Mouse (Mus musculus) stomach, postnatal 0 days (tissue): Measurements from ENCODE around the gene Derl3. TPM values are rescaled to one million over a fixed set of nuclear protein-coding genes. Genes with fewer than 3 reads are reported as not detected.

Experiments used
- ATAC-seq: fragments of 200-750 bp; cut with Nextera tagmentation; 2 replicates; pipeline ENCODE4 v1.8.0; 2017; ENCODE audit not compliant: low FRiP score, low TSS enrichment
- DNase-seq: peaks from one replicate; pipeline ENCODE4 v3.0.0-alpha.2; 2016; ENCODE audit warnings: low spot score
- H3K27ac ChIP-seq: fragments of 300-500 bp; sonication (generic); replicated peaks from 2 replicates; pipeline ENCODE4 v1.5.1; 2014; ENCODE audit warnings: mild to moderate bottlenecking, control low read depth
- H3K27me3 ChIP-seq: fragments of 300-500 bp; sonication (generic); 2 replicates; pipeline ENCODE4 v1.6.1; 2014; ENCODE audit warnings: low read length; ENCODE audit not compliant: control insufficient read depth, insufficient read depth
- H3K36me3 ChIP-seq: fragments of 300-500 bp; sonication (generic); 2 replicates; pipeline ENCODE4 v1.6.1; 2014; ENCODE audit warnings: low read length, mixed read lengths; ENCODE audit not compliant: control insufficient read depth, insufficient read depth
- H3K4me1 ChIP-seq: fragments of 300-500 bp; sonication (generic); replicated peaks from 2 replicates; pipeline ENCODE4 v1.6.1; 2014; ENCODE audit warnings: antibody characterized with exemption; ENCODE audit not compliant: control insufficient read depth, insufficient read depth
- H3K4me2 ChIP-seq: fragments of 300-500 bp; sonication (generic); replicated peaks from 2 replicates; pipeline ENCODE4 v1.6.1; 2014; ENCODE audit warnings: low read depth, mild to moderate bottlenecking, control low read depth, moderate library complexity
- H3K4me3 ChIP-seq: fragments of 300-500 bp; sonication (generic); 2 replicates; pipeline ENCODE4 v1.5.1; 2014; ENCODE audit warnings: low read depth, low read length, control low read depth
- H3K9ac ChIP-seq: fragments of 300-500 bp; sonication (generic); 2 replicates; pipeline ENCODE4 v1.6.1; 2014; ENCODE audit warnings: mild to moderate bottlenecking, low read length, control low read depth, mixed read lengths
- H3K9me3 ChIP-seq: fragments of 300-500 bp; sonication (generic); 2 replicates; pipeline ENCODE4 v1.6.1; 2016; ENCODE audit warnings: low read length; ENCODE audit not compliant: control insufficient read depth
- CTCF ChIP-seq: IDR thresholded peaks from 2 replicates; pipeline ENCODE4 v1.5.1; 2016; ENCODE audit warnings: antibody characterized with exemption, low read depth, mild to moderate bottlenecking, moderate library complexity
- EP300 ChIP-seq: optimal IDR thresholded peaks from 2 replicates; pipeline ENCODE3; 2016; ENCODE audit warnings: antibody characterized with exemption
- WGBS: fragments of 180-500 bp; shearing (Covaris S2); extraction: QIAGEN DNeasy Blood & Tissue Kit; methylation state at CpG from one replicate; pipeline ENCODE4 v1.1.7; 2014; 5-methylcytosine and 5-hydroxymethylcytosine counted together
- polyA plus RNA-seq: library from polyadenylated mRNA; unstranded; fragments of >200 nt; fragmentation: Nextera tagmentation; extraction: Ambion mirVana; gene quantifications from 2 replicates; pipeline ENCODE4 v1.2.1, GENCODE M21; 2015

Derl3 gene
- polyA plus RNA-seq, 1 experiment from 2014 or later, result 23.6 TPM

- H3K36me3 ChIP-seq, result no peaks in the 10 kb centered on the region
- peaks cover 4% of the 10 kb centered on the region; the same call in 1 of the 2 replicates for H3K4me1 ChIP-seq
- 75% methylated on average over 9 of the region's 9 CpGs for WGBS
- H3K9ac ChIP-seq, result no peak overlapping the region
- TF ChIP-seq CTCF (no peak), EP300 (no peak)
- H3K4me3 ChIP-seq, result no peak overlapping the region
- DNase-seq (no peak), ATAC-seq (no peak)
- no peak overlapping the region for H3K4me2 ChIP-seq
- no peaks in the 10 kb centered on the region for H3K9me3 ChIP-seq
- no peaks in the 10 kb centered on the region for H3K27me3 ChIP-seq
- H3K27ac ChIP-seq, result no peak overlapping the region
Observed at GRCm38 (mm10) chr10:75941042-75941824, 48.0 kb downstream of the Derl3 start.

GRCm38 (mm10) chr10:75942736-75943477 is 49.7 kb downstream of the Derl3 start, which contains the start of gene Vpreb3:
Gene Vpreb3, plus strand, starts transcription at chr10:75943057.
- no peaks in the 10 kb centered on the region for H3K9me3 ChIP-seq
- H3K27me3 ChIP-seq, result no peaks in the 10 kb centered on the region
- H3K4me2 ChIP-seq, result no peak within 1 kb of the TSS
- TF ChIP-seq EP300 (no peak), CTCF (no peak)
- H3K4me3 ChIP-seq, result no peak within 1 kb of the TSS
- no peak within 1 kb of the TSS for H3K27ac ChIP-seq
- H3K9ac ChIP-seq, result no peak within 1 kb of the TSS
- no peaks in the 10 kb centered on the region for H3K4me1 ChIP-seq
- no peaks in the 10 kb centered on the region for H3K36me3 ChIP-seq
- DNase-seq (no peak), ATAC-seq (no peak)
- WGBS, result 74% methylated on average over 15 of the region's 15 CpGs

DNA sequence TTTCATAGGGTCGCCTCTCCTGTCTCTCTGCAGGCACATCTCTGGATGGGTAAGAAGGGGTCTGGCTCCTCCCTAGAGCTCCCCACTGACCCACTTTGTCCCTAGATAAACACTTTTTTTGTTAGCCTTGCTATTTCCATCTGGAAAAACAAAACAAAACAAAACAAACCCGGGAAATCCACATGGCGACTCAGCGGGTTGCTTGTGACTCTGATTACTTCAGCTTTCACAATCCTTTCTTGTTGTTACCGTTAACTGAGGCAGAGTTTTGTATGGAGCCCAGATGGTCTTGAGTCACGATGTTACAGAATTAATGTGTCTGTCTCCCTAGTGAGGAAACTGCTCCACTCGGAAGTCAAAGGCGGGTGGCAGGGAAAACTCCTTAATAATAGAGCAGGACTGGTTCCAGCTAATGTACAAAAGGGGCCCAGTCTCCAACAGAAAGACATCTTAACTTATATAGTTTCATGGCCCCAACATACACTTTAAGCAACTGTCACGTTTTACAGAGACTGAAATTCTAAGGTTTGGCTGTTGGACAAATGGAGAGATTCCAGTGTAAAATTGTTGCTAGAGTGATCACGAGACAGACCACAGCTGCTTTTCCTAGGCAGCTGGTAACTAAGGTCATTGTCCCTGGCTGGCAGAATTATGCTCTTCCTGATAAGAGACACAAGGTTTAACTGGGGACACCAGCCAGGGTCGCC is 51.0 kb downstream of the Derl3 start:
- 28% methylated on average over 11 of the region's 11 CpGs for WGBS
- 0 out of 2 replicates have a peak overlapping the region, but pooled peaks have one; percentile 8 for H3K27ac ChIP-seq
- H3K4me1 ChIP-seq, result no peaks in the 10 kb centered on the region
- no peak overlapping the region for H3K9ac ChIP-seq
- ATAC-seq, result no peak; the same call in 1 of the 2 replicates
- H3K36me3 ChIP-seq, result no peaks in the 10 kb centered on the region
- no peaks in the 10 kb centered on the region for H3K9me3 ChIP-seq
- no peak overlapping the region for H3K4me2 ChIP-seq
- no peak for DNase-seq
- H3K27me3 ChIP-seq, result no peaks in the 10 kb centered on the region
- H3K4me3 ChIP-seq, result no peak overlapping the region
- TF ChIP-seq EP300 (no peak), CTCF (no peak)

- ATAC-seq, result no peak
- TF ChIP-seq EP300 (no peak), CTCF (no peak)
- no peak for DNase-seq
- H3K4me1 ChIP-seq, result no peaks in the 10 kb centered on the region
- no peak overlapping the region for H3K4me3 ChIP-seq
- H3K4me2 ChIP-seq, result no peak overlapping the region
- no peaks in the 10 kb centered on the region for H3K27me3 ChIP-seq
- no peak overlapping the region for H3K9ac ChIP-seq
- no peaks in the 10 kb centered on the region for H3K36me3 ChIP-seq
- H3K27ac ChIP-seq, result no peak overlapping the region
- 93% methylated on average over 7 of the region's 7 CpGs for WGBS
- H3K9me3 ChIP-seq, result no peaks in the 10 kb centered on the region
Observed at GRCm38 (mm10) chr10:75945213-75945612, 52.0 kb downstream of the Derl3 start.

Other genes starting within 250 kb of the Derl3 start
- 12.2 and 14.1 TPM in 2 replicates for gene Susd2, start 249.4 kb upstream of the Derl3 start, polyA plus RNA-seq
- gene Cabin1, start 129.1 kb upstream of the Derl3 start, polyA plus RNA-seq, result 13.9 and 14.7 TPM in 2 replicates
- 64.1 and 68.4 TPM in 2 replicates for gene Ddt, start 120.0 kb upstream of the Derl3 start, polyA plus RNA-seq
- 0.16 and 0.64 TPM in 2 replicates for gene Gm20441, start 112.5 kb upstream of the Derl3 start, polyA plus RNA-seq
- 72.6 and 77.8 TPM in 2 replicates for gene Gstt3, start 112.0 kb upstream of the Derl3 start, polyA plus RNA-seq
- gene Gstt1, start 94.8 kb upstream of the Derl3 start, polyA plus RNA-seq, result 16.1 and 19.7 TPM in 2 replicates
- gene Gstt4, start 70.9 kb upstream of the Derl3 start, polyA plus RNA-seq, result not detected in 2 replicates
- 77.4 and 81.0 TPM in 2 replicates for gene Gstt2, start 56.0 kb upstream of the Derl3 start, polyA plus RNA-seq
- 805 and 984 TPM in 2 replicates for gene Mif, start 33.2 kb upstream of the Derl3 start, polyA plus RNA-seq
- gene Smarcb1, start 28.2 kb downstream of the Derl3 start, polyA plus RNA-seq, result 81.9 and 82.8 TPM in 2 replicates
- gene Chchd10, start 39.7 kb downstream of the Derl3 start, polyA plus RNA-seq, result 232 and 235 TPM in 2 replicates
- gene Mmp11, start 43.1 kb downstream of the Derl3 start, polyA plus RNA-seq, result 9.9 and 14.6 TPM in 2 replicates
- gene Gm867, start 47.3 kb downstream of the Derl3 start, polyA plus RNA-seq, result 0.22 TPM in 1 of 2 replicates, not detected in the other
- gene Vpreb3, start 49.6 kb downstream of the Derl3 start, polyA plus RNA-seq, result 0.16 and 0.22 TPM in 2 replicates
- gene Gm5134, start 61.1 kb downstream of the Derl3 start, polyA plus RNA-seq, result not detected in 2 replicates
- gene Zfp280b, start 139.2 kb downstream of the Derl3 start, polyA plus RNA-seq, result 5.7 and 6.1 TPM in 2 replicates
- 0.04 and 0.06 TPM in 2 replicates for gene Slc5a4b, start 217.5 kb downstream of the Derl3 start, polyA plus RNA-seq